Mouse (Mus musculus): Measurements from ENCODE around the gene Auts2. TPM values are rescaled to one million over a fixed set of nuclear protein-coding genes. Genes with fewer than 3 reads are reported as not detected.

Auts2 gene
- polyA plus RNA-seq, 1 experiment from 2014 or later: 1.0 TPM

- WGBS (ENCODE audit: insufficient replicate concordance): 84% methylated on average over 4 of the region's 4 CpGs
- Histone ChIP-seq H3K36me3 (replicated peaks; ENCODE audit: insufficient read depth, low read length) (no peaks in the 10 kb centered on the region), H3K4me3 (ENCODE audit: low read depth, low read length) (no peak overlapping the region), H3K4me2 (ENCODE audit: low read depth, low read length) (no peak overlapping the region), H3K4me1 (ENCODE audit: insufficient read depth) (0 out of 2 replicates have a peak, but pooled peaks cover under 1% of the 10 kb centered on the region), H3K27ac (ENCODE audit: low read depth) (no peak overlapping the region), H3K27me3 (ENCODE audit: insufficient read depth, low read length) (no peaks in the 10 kb centered on the region), H3K9me3 (ENCODE audit: low read length) (no peaks in the 10 kb centered on the region), H3K9ac (replicated peaks) (no peak overlapping the region)
- no peak for DNase-seq
- ATAC-seq: no peak
- no peak for TF ChIP-seq EP300 (IDR thresholded peaks at IDR 0.05; ENCODE audit: low read depth)
- no peak for TF ChIP-seq CTCF (IDR thresholded peaks at IDR 0.05; ENCODE audit: low read depth)
These were observed 815.2 kb downstream of the Auts2 start for GRCm38 (mm10) chr5:131727909-131728308.

- no peaks in the 10 kb centered on the region for H3K4me1 ChIP-seq (ENCODE audit: insufficient read depth)
- H3K4me3 ChIP-seq (ENCODE audit: low read depth, low read length): no peak overlapping the region
- ATAC-seq (no peak), DNase-seq (no peak)
- WGBS (ENCODE audit: insufficient replicate concordance): 64% methylated on average over 1 of the region's 1 CpGs
- no peak overlapping the region for H3K4me2 ChIP-seq (ENCODE audit: low read depth, low read length)
- H3K36me3 ChIP-seq (replicated peaks; ENCODE audit: insufficient read depth, low read length): no peaks in the 10 kb centered on the region
- H3K27ac ChIP-seq (ENCODE audit: low read depth): no peak overlapping the region
- H3K9ac ChIP-seq (replicated peaks): no peak overlapping the region
- H3K27me3 ChIP-seq (ENCODE audit: insufficient read depth, low read length): no peaks in the 10 kb centered on the region
- no peaks in the 10 kb centered on the region for H3K9me3 ChIP-seq (ENCODE audit: low read length)
- no peak for TF ChIP-seq EP300 (IDR thresholded peaks at IDR 0.05; ENCODE audit: low read depth)
- no peak for TF ChIP-seq CTCF (IDR thresholded peaks at IDR 0.05; ENCODE audit: low read depth)
These were observed 818.6 kb downstream of the Auts2 start for GRCm38 (mm10) chr5:131724508-131724907.

- Histone ChIP-seq H3K36me3 (replicated peaks; ENCODE audit: insufficient read depth, low read length) (no peaks in the 10 kb centered on the region), H3K4me1 (ENCODE audit: insufficient read depth) (no peaks in the 10 kb centered on the region), H3K27ac (ENCODE audit: low read depth) (no peak overlapping the region), H3K4me2 (ENCODE audit: low read depth, low read length) (no peak overlapping the region), H3K27me3 (ENCODE audit: insufficient read depth, low read length) (no peaks in the 10 kb centered on the region), H3K9ac (replicated peaks) (no peak overlapping the region), H3K9me3 (ENCODE audit: low read length) (no peaks in the 10 kb centered on the region), H3K4me3 (ENCODE audit: low read depth, low read length) (no peak overlapping the region)
- ATAC-seq (no peak), DNase-seq (no peak)
- TF ChIP-seq EP300 (IDR thresholded peaks at IDR 0.05; ENCODE audit: low read depth) (no peak), CTCF (IDR thresholded peaks at IDR 0.05; ENCODE audit: low read depth) (no peak)
- WGBS (ENCODE audit: insufficient replicate concordance): 79% methylated on average over 6 of the region's 6 CpGs
These were observed 820.4 kb downstream of the Auts2 start for GRCm38 (mm10) chr5:131722791-131723190.

DNA sequence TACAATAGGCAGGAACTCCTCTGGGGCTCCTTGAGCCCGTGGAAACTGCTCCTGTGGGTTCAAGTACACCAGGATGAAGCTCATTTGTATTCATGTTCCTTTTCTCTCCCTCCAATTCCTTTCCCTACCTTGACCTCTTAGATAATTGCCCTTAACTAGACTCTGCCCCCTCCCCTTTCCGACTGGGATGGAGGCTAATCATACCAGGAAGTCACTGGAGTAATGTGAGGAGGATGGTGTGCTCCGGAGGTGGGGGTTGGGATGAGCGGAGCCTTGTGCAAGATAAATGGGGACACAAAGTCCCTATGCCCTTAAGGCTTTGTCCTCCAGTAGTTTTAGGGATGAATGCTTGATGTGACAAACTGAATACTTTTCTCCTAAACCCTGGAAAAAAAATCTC, 820.8 kb downstream of the Auts2 start:
- H3K27ac ChIP-seq (ENCODE audit: low read depth): no peak overlapping the region
- H3K9ac ChIP-seq (replicated peaks): no peak overlapping the region
- H3K9me3 ChIP-seq (ENCODE audit: low read length): no peaks in the 10 kb centered on the region
- ATAC-seq (no peak), DNase-seq (no peak)
- H3K27me3 ChIP-seq (ENCODE audit: insufficient read depth, low read length): no peaks in the 10 kb centered on the region
- 39% methylated on average over 4 of the region's 4 CpGs for WGBS (ENCODE audit: insufficient replicate concordance)
- H3K4me2 ChIP-seq (ENCODE audit: low read depth, low read length): no peak overlapping the region
- no peaks in the 10 kb centered on the region for H3K36me3 ChIP-seq (replicated peaks; ENCODE audit: insufficient read depth, low read length)
- no peaks in the 10 kb centered on the region for H3K4me1 ChIP-seq (ENCODE audit: insufficient read depth)
- no peak overlapping the region for H3K4me3 ChIP-seq (ENCODE audit: low read depth, low read length)
- TF ChIP-seq EP300 (IDR thresholded peaks at IDR 0.05; ENCODE audit: low read depth): no peak
- no peak for TF ChIP-seq CTCF (IDR thresholded peaks at IDR 0.05; ENCODE audit: low read depth)

DNA sequence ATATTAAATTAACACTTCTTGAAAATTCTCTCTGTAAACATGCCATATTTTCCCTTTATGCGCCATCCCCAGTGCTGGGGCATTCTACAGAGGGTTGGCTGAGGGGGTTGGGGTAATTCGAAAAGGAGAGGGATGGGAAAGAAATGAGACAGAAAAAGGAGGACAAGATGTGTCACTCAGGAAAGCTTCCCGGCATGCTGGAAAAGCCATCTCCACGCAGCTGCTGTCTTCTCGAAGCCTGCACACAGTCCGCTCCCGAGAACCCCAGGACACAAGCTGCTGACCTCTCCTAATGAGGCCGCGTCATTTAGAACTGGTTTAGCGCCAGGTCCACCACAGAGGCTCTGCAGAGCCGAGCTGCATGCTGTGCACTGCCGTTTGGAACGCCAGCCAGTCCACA, 825.1 kb downstream of the Auts2 start:
- Histone ChIP-seq H3K4me3 (ENCODE audit: low read depth, low read length) (no peak overlapping the region), H3K27me3 (ENCODE audit: insufficient read depth, low read length) (no peaks in the 10 kb centered on the region), H3K36me3 (replicated peaks; ENCODE audit: insufficient read depth, low read length) (no peaks in the 10 kb centered on the region), H3K27ac (ENCODE audit: low read depth) (no peak overlapping the region), H3K4me1 (ENCODE audit: insufficient read depth) (no peaks in the 10 kb centered on the region), H3K9ac (replicated peaks) (no peak overlapping the region), H3K4me2 (ENCODE audit: low read depth, low read length) (no peak overlapping the region), H3K9me3 (ENCODE audit: low read length) (no peaks in the 10 kb centered on the region)
- ATAC-seq: no peak
- no peak for TF ChIP-seq CTCF (IDR thresholded peaks at IDR 0.05; ENCODE audit: low read depth)
- DNase-seq: no peak
- WGBS (ENCODE audit: insufficient replicate concordance): 76% methylated on average over 13 of the region's 13 CpGs

DNA sequence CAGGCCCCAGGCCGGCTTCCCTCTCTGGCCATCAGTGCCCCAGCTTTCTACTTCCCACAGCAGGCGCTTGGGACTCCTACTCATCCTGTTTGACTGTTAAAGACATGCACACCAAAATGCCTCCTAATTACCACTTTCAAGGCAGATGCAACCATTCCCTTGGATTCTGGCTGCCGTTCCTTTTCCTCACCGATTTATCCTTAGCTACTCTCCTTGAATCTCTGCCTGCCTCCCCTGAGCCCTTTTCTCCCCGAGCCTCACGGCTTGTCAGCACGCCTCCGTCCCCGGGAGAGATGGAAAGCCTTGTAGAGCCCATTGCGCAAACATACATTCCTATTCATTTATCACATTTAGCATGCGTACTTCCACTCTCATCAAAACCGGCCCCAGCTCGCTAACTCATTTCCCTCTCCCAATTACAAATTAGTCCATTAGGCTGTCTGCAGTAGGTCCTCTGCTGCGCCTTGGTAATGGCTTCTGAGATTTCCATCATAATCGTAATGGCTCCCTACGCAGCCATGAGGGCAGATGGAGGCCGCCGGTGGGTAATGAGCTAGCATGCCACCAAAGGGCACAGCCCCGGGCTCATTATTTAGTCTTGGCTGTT, 825.7 kb downstream of the Auts2 start:
- WGBS (ENCODE audit: insufficient replicate concordance): 79% methylated on average over 19 of the region's 19 CpGs
- no peak for ATAC-seq
- no peak overlapping the region for H3K4me2 ChIP-seq (ENCODE audit: low read depth, low read length)
- H3K27me3 ChIP-seq (ENCODE audit: insufficient read depth, low read length): no peaks in the 10 kb centered on the region
- no peaks in the 10 kb centered on the region for H3K9me3 ChIP-seq (ENCODE audit: low read length)
- H3K4me3 ChIP-seq (ENCODE audit: low read depth, low read length): no peak overlapping the region
- H3K9ac ChIP-seq (replicated peaks): no peak overlapping the region
- H3K4me1 ChIP-seq (ENCODE audit: insufficient read depth): no peaks in the 10 kb centered on the region
- H3K27ac ChIP-seq (ENCODE audit: low read depth): no peak overlapping the region
- TF ChIP-seq CTCF (IDR thresholded peaks at IDR 0.05; ENCODE audit: low read depth) (no peak), EP300 (IDR thresholded peaks at IDR 0.05; ENCODE audit: low read depth) (no peak)
- DNase-seq: no peak
- H3K36me3 ChIP-seq (replicated peaks; ENCODE audit: insufficient read depth, low read length): no peaks in the 10 kb centered on the region

GRCm38 (mm10) chr5:131714979-131715378, 828.2 kb downstream of the Auts2 start:
- no peak for DNase-seq
- TF ChIP-seq EP300 (IDR thresholded peaks at IDR 0.05; ENCODE audit: low read depth) (no peak), CTCF (IDR thresholded peaks at IDR 0.05; ENCODE audit: low read depth) (no peak)
- Histone ChIP-seq H3K36me3 (replicated peaks; ENCODE audit: insufficient read depth, low read length) (no peaks in the 10 kb centered on the region), H3K27ac (ENCODE audit: low read depth) (no peak overlapping the region), H3K4me2 (ENCODE audit: low read depth, low read length) (no peak overlapping the region), H3K27me3 (ENCODE audit: insufficient read depth, low read length) (no peaks in the 10 kb centered on the region), H3K4me3 (ENCODE audit: low read depth, low read length) (no peak overlapping the region), H3K9me3 (ENCODE audit: low read length) (no peaks in the 10 kb centered on the region), H3K4me1 (ENCODE audit: insufficient read depth) (no peaks in the 10 kb centered on the region), H3K9ac (replicated peaks) (no peak overlapping the region)
- no peak for ATAC-seq
- 50% methylated on average over 5 of the region's 5 CpGs for WGBS (ENCODE audit: insufficient replicate concordance)
